Mouse (Mus musculus): ENCODE results near the gene Gja8. TPM values are rescaled to one million over a fixed set of nuclear protein-coding genes. Genes with fewer than 3 reads are reported as not detected.
A peak's percentile ranks its signal among the peaks of the same experiment; 100 is the strongest.

Gja8 gene
- total and polyA plus RNA-seq, 3 experiments = not detected

DNA sequence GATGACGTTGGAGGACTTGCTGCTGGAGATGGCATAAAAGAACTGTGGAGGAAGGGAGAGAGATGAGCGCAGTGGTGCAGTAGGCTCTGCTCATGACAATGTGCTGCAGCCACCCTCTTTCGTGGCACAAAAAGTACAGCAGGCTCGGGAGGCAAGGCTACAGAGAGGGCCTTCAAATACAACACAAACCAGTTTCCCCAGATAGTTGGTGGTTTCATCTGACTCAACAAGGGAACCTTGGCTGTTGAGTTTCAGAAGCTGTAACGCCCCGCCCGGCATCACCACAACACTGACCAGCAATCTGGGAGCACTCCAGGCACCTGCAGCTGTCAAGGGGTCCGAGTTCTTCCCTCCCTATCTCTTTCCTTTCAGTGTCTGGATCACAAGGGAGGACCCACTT is 53.3 kb downstream of the Gja8 start:
- Histone ChIP-seq H3K79me2 (replicated peaks; ENCODE audit: control insufficient read depth, insufficient read depth, low read length) (no peaks in the 10 kb centered on the region), H3K9ac (ENCODE audit: low read depth, low read length) (no peak overlapping the region), H3K36me3 (ENCODE audit: control insufficient read depth, insufficient read depth, low read length) (no peaks in the 10 kb centered on the region), H3K4me3 (no peak overlapping the region), H3K27ac (no peak overlapping the region), H3K4me1 (ENCODE audit: control insufficient read depth, insufficient read depth, low read length) (no peaks in the 10 kb centered on the region), H3K27me3 (ENCODE audit: control insufficient read depth, insufficient read depth, low read length) (no peaks in the 10 kb centered on the region)
- 94% methylated on average over 8 of the region's 8 CpGs for WGBS
- DNase-seq = peak in 1 of 2 experiments; percentile 4
- intact Hi-C loops (cut with DNase I) = no loop called here
- TF ChIP-seq CTCF (IDR thresholded peaks at IDR 0.05) (no peak), POLR2A (IDR thresholded peaks at IDR 0.05; ENCODE audit: insufficient read depth, low read depth, low read length) (no peak), EP300 (IDR thresholded peaks at IDR 0.05; ENCODE audit: insufficient read depth, low read depth, low read length) (no peak)

DNA sequence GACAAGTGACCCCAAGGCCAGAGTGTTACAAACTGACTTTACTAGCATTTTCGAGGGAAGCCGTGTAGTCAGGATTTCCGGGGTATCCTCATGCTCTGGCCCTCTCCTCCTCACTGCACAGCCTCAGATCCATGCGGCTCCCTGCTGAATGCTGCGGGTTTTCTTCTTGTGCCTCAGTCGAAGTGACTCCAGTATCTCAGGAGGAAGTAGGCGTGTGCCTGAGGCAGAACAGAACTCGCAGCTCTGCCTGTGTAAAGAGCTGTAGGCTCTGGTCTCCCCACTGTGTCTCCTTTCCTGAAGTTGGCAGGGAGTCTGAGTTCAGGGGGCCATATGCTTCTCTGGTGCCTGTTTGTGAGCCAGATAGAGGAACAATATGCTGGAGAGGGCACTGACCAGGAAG is 54.8 kb downstream of the Gja8 start:
- Histone ChIP-seq H3K36me3 (ENCODE audit: control insufficient read depth, insufficient read depth, low read length) (no peaks in the 10 kb centered on the region), H3K27ac (no peak overlapping the region), H3K4me3 (no peak overlapping the region), H3K9ac (ENCODE audit: low read depth, low read length) (no peak overlapping the region), H3K4me1 (ENCODE audit: control insufficient read depth, insufficient read depth, low read length) (no peaks in the 10 kb centered on the region), H3K79me2 (replicated peaks; ENCODE audit: control insufficient read depth, insufficient read depth, low read length) (no peaks in the 10 kb centered on the region), H3K27me3 (ENCODE audit: control insufficient read depth, insufficient read depth, low read length) (no peaks in the 10 kb centered on the region)
- TF ChIP-seq EP300 (IDR thresholded peaks at IDR 0.05; ENCODE audit: insufficient read depth, low read depth, low read length) (no peak), POLR2A (IDR thresholded peaks at IDR 0.05; ENCODE audit: insufficient read depth, low read depth, low read length) (no peak), CTCF (IDR thresholded peaks at IDR 0.05) (no peak)
- DNase-seq = peak in 1 of 2 experiments; percentile 8
- intact Hi-C loops (cut with DNase I) = no loop called here
- 69% methylated on average over 8 of the region's 8 CpGs for WGBS

DNA sequence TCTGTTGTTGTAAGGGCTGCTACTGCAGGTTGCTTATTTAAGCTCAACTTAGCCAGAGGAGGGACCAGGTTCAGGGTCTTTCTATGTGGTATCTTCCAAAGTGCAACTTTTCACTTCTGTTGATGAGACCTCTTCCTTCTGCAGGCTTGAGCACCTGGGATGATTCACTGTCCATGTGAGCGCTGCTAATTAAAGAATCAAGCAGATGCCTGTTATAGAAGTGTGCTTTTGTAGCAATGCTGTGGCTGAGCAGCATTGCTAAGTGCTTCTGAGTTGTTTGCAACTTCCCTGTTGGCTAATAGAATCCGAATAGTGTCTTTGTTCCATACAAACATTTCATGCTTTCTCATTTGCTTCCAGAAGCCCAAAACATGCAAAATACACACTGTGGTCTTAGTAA is 55.5 kb downstream of the Gja8 start:
- 91% methylated on average over 2 of the region's 2 CpGs for WGBS
- H3K9ac ChIP-seq (ENCODE audit: low read depth, low read length) = no peak overlapping the region
- no peaks in the 10 kb centered on the region for H3K79me2 ChIP-seq (replicated peaks; ENCODE audit: control insufficient read depth, insufficient read depth, low read length)
- H3K4me3 ChIP-seq = no peak overlapping the region
- DNase-seq = no peak
- no peaks in the 10 kb centered on the region for H3K36me3 ChIP-seq (ENCODE audit: control insufficient read depth, insufficient read depth, low read length)
- intact Hi-C loops (cut with DNase I) = no loop called here
- H3K4me1 ChIP-seq (ENCODE audit: control insufficient read depth, insufficient read depth, low read length) = no peaks in the 10 kb centered on the region
- H3K27me3 ChIP-seq (ENCODE audit: control insufficient read depth, insufficient read depth, low read length) = no peaks in the 10 kb centered on the region
- no peak overlapping the region for H3K27ac ChIP-seq
- no peak for TF ChIP-seq EP300 (IDR thresholded peaks at IDR 0.05; ENCODE audit: insufficient read depth, low read depth, low read length)
- no peak for TF ChIP-seq CTCF (IDR thresholded peaks at IDR 0.05)
- TF ChIP-seq POLR2A (IDR thresholded peaks at IDR 0.05; ENCODE audit: insufficient read depth, low read depth, low read length) = no peak

DNA sequence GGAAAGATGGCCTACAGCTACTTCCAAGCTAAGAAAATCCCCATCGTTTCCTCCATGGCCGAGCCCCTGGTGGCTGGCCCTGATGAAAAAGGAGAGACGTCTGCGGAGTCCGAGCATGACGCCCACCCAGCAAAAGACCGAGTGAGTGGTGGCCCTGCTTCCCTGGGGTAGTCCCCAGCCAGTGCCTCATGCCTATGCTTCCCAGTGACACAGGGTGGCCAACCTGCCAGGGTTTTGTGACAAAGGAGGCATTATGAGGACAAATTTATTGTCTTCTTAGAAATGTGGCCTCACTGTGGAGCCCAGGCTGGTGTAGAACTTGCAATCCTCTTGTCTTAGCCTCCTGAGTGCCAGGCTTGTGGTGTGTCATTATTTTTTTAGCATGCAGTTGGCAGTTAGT is 56.7 kb downstream of the Gja8 start:
- no peak for TF ChIP-seq EP300 (IDR thresholded peaks at IDR 0.05; ENCODE audit: insufficient read depth, low read depth, low read length)
- intact Hi-C loops (cut with DNase I) = no loop called here
- H3K4me3 ChIP-seq = no peak overlapping the region
- no peaks in the 10 kb centered on the region for H3K79me2 ChIP-seq (replicated peaks; ENCODE audit: control insufficient read depth, insufficient read depth, low read length)
- H3K27me3 ChIP-seq (ENCODE audit: control insufficient read depth, insufficient read depth, low read length) = no peaks in the 10 kb centered on the region
- no peak for DNase-seq
- no peak overlapping the region for H3K27ac ChIP-seq
- 92% methylated on average over 7 of the region's 7 CpGs for WGBS
- H3K36me3 ChIP-seq (ENCODE audit: control insufficient read depth, insufficient read depth, low read length) = no peaks in the 10 kb centered on the region
- H3K4me1 ChIP-seq (ENCODE audit: control insufficient read depth, insufficient read depth, low read length) = no peaks in the 10 kb centered on the region
- H3K9ac ChIP-seq (ENCODE audit: low read depth, low read length) = no peak overlapping the region

DNA sequence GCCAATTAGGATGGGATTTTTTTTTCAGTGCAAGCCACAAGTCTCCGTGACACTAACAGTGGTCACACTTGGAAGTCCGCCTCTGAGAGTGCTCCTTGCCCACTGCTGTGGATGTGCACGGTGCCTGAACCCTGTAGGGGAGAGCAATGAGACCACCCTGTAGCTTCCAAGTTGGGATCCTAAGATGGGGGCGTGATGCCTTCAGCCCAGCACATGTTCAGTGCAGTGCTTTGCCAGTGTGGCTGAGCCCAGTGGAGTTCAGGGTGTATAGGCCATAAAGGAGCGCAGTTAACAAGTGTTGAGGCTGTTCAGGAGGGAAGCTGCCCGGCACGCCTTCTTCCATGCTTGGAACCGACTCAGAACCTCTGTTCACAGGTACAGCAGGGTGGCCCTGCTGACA is 57.3 kb downstream of the Gja8 start:
- no peak overlapping the region for H3K9ac ChIP-seq (ENCODE audit: low read depth, low read length)
- intact Hi-C loops (cut with DNase I) = no loop called here
- no peaks in the 10 kb centered on the region for H3K79me2 ChIP-seq (replicated peaks; ENCODE audit: control insufficient read depth, insufficient read depth, low read length)
- H3K27ac ChIP-seq = no peak overlapping the region
- no peaks in the 10 kb centered on the region for H3K36me3 ChIP-seq (ENCODE audit: control insufficient read depth, insufficient read depth, low read length)
- TF ChIP-seq CTCF (IDR thresholded peaks at IDR 0.05) = no peak
- 92% methylated on average over 8 of the region's 8 CpGs for WGBS
- DNase-seq = peak in 1 of 2 experiments; percentile 11
- H3K27me3 ChIP-seq (ENCODE audit: control insufficient read depth, insufficient read depth, low read length) = no peaks in the 10 kb centered on the region
- H3K4me1 ChIP-seq (ENCODE audit: control insufficient read depth, insufficient read depth, low read length) = no peaks in the 10 kb centered on the region
- no peak overlapping the region for H3K4me3 ChIP-seq

DNA sequence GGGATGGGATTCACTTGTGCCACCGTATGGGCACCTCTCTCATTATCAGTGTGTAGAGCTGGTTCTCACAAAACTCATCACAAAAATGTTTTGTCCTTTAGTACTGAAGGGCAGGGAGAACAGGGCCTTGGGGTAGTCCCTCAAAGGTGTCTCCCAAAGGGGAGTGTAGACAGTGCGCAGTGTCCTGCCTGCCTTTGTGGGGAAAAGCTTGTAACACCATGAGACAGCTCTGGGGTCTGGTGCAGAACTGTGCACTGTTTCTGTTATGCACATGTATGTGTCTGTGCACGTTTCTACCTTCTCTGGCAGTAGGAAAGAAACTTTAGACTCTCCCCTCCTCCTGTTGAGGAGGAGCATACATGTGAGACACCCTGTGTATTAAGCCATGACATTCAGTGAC is 58.0 kb downstream of the Gja8 start:
- Histone ChIP-seq H3K36me3 (ENCODE audit: control insufficient read depth, insufficient read depth, low read length) (no peaks in the 10 kb centered on the region), H3K79me2 (replicated peaks; ENCODE audit: control insufficient read depth, insufficient read depth, low read length) (no peaks in the 10 kb centered on the region), H3K27ac (no peak overlapping the region), H3K4me1 (ENCODE audit: control insufficient read depth, insufficient read depth, low read length) (no peaks in the 10 kb centered on the region), H3K27me3 (ENCODE audit: control insufficient read depth, insufficient read depth, low read length) (no peaks in the 10 kb centered on the region), H3K4me3 (no peak overlapping the region), H3K9ac (ENCODE audit: low read depth, low read length) (no peak overlapping the region)
- no peak for TF ChIP-seq EP300 (IDR thresholded peaks at IDR 0.05; ENCODE audit: insufficient read depth, low read depth, low read length)
- TF ChIP-seq CTCF (IDR thresholded peaks at IDR 0.05) = no peak
- TF ChIP-seq POLR2A (IDR thresholded peaks at IDR 0.05; ENCODE audit: insufficient read depth, low read depth, low read length) = no peak
- intact Hi-C loops (cut with DNase I) = no loop called here
- peak in 1 of 2 experiments; percentile 6 for DNase-seq
- WGBS = 89% methylated on average over 3 of the region's 3 CpGs

Other genes with a start within 250 kb of the Gja8 start
- gene Pias3, start 229.6 kb downstream of the Gja8 start, total RNA-seq (2021) = 10 to 100 TPM; 10.3 to 11.7 TPM
- 20.6 and 20.7 TPM in 2 replicates for gene Pias3, start 229.6 kb downstream of the Gja8 start, polyA plus RNA-seq (2012; rRNA removed)
- 1 to 10 TPM; 2.6 to 3.1 TPM for gene Nudt17, start 217.5 kb downstream of the Gja8 start, total RNA-seq (2021)
- 4.8 and 5.0 TPM in 2 replicates for gene Nudt17, start 217.5 kb downstream of the Gja8 start, polyA plus RNA-seq (2012; rRNA removed)
- gene Polr3c, start 198.4 kb downstream of the Gja8 start, total RNA-seq (2021) = 10 to 100 TPM; 22.4 to 24.4 TPM
- gene Polr3c, start 198.4 kb downstream of the Gja8 start, polyA plus RNA-seq (2012; rRNA removed) = 21.2 and 33.5 TPM in 2 replicates
- 10 to 100 TPM; 22.6 to 25.4 TPM for gene Rnf115, start 198.4 kb downstream of the Gja8 start, total RNA-seq (2021)
- 11.4 and 19.7 TPM in 2 replicates for gene Rnf115, start 198.4 kb downstream of the Gja8 start, polyA plus RNA-seq (2012; rRNA removed)
- gene Pdzk1, start 96.7 kb downstream of the Gja8 start, total RNA-seq (2021) = not detected
- gene Pdzk1, start 96.7 kb downstream of the Gja8 start, polyA plus RNA-seq (2012; rRNA removed) = 0.10 TPM in 1 of 2 replicates, not detected in the other
- not detected for gene Cd160, start 96.7 kb downstream of the Gja8 start, total RNA-seq (2021)
- gene Cd160, start 96.7 kb downstream of the Gja8 start, polyA plus RNA-seq (2012; rRNA removed) = 0.06 TPM in 1 of 2 replicates, not detected in the other
- 10 to 100 TPM; 14.2 to 16.3 TPM for gene Gja5, start 21.3 kb downstream of the Gja8 start, total RNA-seq (2021)
- 24.0 and 30.7 TPM in 2 replicates for gene Gja5, start 21.3 kb downstream of the Gja8 start, polyA plus RNA-seq (2012; rRNA removed)
- gene Gpr89, start 20.7 kb downstream of the Gja8 start, total RNA-seq (2021) = 10 to 100 TPM; 22.9 to 24.2 TPM
- gene Gpr89, start 20.7 kb downstream of the Gja8 start, polyA plus RNA-seq (2012; rRNA removed) = 16.2 and 26.2 TPM in 2 replicates
- 10 to 100 TPM; 33.3 to 34.0 TPM for gene Acp6, start 232.8 kb upstream of the Gja8 start, total RNA-seq (2021)
- 32.7 and 43.8 TPM in 2 replicates for gene Acp6, start 232.8 kb upstream of the Gja8 start, polyA plus RNA-seq (2012; rRNA removed)